Mouse (Mus musculus) spleen, postnatal 36 days (tissue): ENCODE data around the gene Haao.

Source experiments
- DNase-seq, 2 experiments: peaks; one replicate each; pipeline ENCODE4 v3.0.0; 2022; ENCODE audit warnings: low spot score in 2 of 2, mixed read lengths in 1 of 2

Haao gene

DNA sequence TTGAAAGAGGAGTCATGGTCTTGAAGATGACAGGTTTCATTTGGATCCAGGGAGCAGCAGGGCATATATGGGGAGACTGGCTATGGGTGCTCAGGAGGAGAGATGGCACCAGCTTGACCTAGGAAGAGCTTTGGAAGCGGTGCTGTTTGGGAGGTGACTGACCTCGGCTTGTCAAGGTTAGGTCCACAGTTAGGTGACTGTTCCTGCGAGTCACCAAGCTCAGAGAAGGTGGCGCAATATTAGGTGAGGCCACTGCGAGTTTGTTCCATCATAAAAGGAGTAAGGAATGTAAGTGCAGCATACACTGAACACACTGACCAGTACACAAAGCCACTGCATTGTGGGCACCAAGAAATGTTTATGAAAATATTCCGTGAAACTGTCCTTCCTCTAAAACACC, 61.3 kb downstream of the Haao start:
- DNase-seq, result no peak

DNA sequence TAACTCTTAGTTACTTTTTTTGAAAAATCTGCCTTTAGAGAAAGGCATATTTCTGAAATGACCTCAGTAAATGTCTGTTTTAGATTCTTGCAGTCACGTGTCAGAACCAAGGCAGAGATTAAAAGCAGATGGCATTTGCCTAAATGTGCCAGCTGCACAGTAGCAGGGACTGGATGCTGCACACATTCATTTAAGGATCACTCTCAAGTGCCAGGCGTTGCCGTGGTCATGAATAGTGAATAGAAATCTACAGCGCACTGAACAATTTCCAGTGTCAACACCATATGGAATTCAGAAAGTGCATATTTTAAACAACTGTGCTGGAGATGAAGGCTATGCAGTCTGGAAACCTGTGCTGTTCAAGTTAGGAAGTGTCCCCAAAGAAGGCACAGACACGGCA, 65.0 kb downstream of the Haao start:
- no peak for DNase-seq
